Mouse (Mus musculus) testis, adult 2 months (tissue): ENCODE measurements around the gene Mien1.

Source experiments
- CTCF ChIP-seq: fragments of 200-500 bp; IDR thresholded peaks from 2 replicates; pipeline ENCODE4 v1.5.1; 2012; ENCODE audit warnings: low read depth, mild to moderate bottlenecking, inconsistent platforms, low read length, moderate library complexity; ENCODE audit not compliant: control insufficient read depth, insufficient read depth, insufficient replicate concordance
- POLR2A ChIP-seq: fragments of 200-500 bp; IDR thresholded peaks from 2 replicates; pipeline ENCODE4 v1.6.1; 2012; ENCODE audit warnings: low read depth, mild to moderate bottlenecking, inconsistent platforms, low read length, moderate library complexity; ENCODE audit not compliant: control insufficient read depth

GRCm38 (mm10) chr11:98443688-98444087 is 4.9 kb upstream of the Mien1 start:
- TF ChIP-seq CTCF (no peak), POLR2A (no peak)
